Mouse (Mus musculus) embryonic facial prominence, embryonic 10.5 days (tissue): ENCODE data around the gene Ift52. TPM values are rescaled to one million over a fixed set of nuclear protein-coding genes. Genes with fewer than 3 reads are reported as not detected.

Experiments used
- DNase-seq: peaks from one replicate; pipeline ENCODE4 v3.0.0-alpha.2; 2017; ENCODE audit warnings: low spot score
- H3K27ac ChIP-seq: fragments of 300-500 bp; sonication (generic); replicated peaks from 2 replicates; pipeline ENCODE4 v1.5.1; 2016; ENCODE audit warnings: mild to moderate bottlenecking
- H3K27me3 ChIP-seq: fragments of 300-500 bp; sonication (generic); replicated peaks from 2 replicates; pipeline ENCODE4 v1.6.1; 2016; ENCODE audit warnings: low read depth, mild to moderate bottlenecking; ENCODE audit not compliant: poor library complexity, severe bottlenecking
- H3K36me3 ChIP-seq: fragments of 300-500 bp; sonication (generic); replicated peaks from 2 replicates; pipeline ENCODE4 v1.6.1; 2016; ENCODE audit warnings: mild to moderate bottlenecking, moderate library complexity
- H3K4me1 ChIP-seq: fragments of 300-500 bp; sonication (generic); 2 replicates; pipeline ENCODE4 v1.6.1; 2016
- H3K4me3 ChIP-seq: fragments of 300-500 bp; sonication (generic); 2 replicates; pipeline ENCODE4 v1.5.1; 2016; ENCODE audit warnings: mild to moderate bottlenecking, moderate library complexity
- H3K9me3 ChIP-seq: fragments of 300-500 bp; sonication (generic); 2 replicates; pipeline ENCODE4 v1.6.1; 2016; ENCODE audit warnings: mild to moderate bottlenecking
- WGBS: fragments of 180-500 bp; shearing (Covaris S2); methylation state at CpG from one replicate; pipeline ENCODE4 v1.1.7; 2016; 5-methylcytosine and 5-hydroxymethylcytosine counted together
- microRNA-seq: library from miRNA; unstranded; fragments of <30 nt; microRNA quantifications from one replicate; pipeline ENCODE4, GENCODE M21; 2017
- polyA plus RNA-seq: library from polyadenylated mRNA; unstranded; fragments of >200 nt; fragmentation: Nextera tagmentation; extraction: Ambion mirVana; gene quantifications from 2 replicates; pipeline ENCODE4 v1.2.1, GENCODE M21; 2016

Gene Ift52
- polyA plus RNA-seq, 1 experiment from 2014 or later, result 51.9 TPM

GRCm38 (mm10) chr2:163085047-163085446 lies 67.9 kb downstream of the Ift52 start:
- Histone ChIP-seq H3K4me1 (no peaks in the 10 kb centered on the region), H3K4me3 (no peak overlapping the region), H3K36me3 (peaks cover 45% of the 10 kb centered on the region), H3K27me3 (no peaks in the 10 kb centered on the region), H3K9me3 (no peaks in the 10 kb centered on the region), H3K27ac (no peak overlapping the region)
- 86% methylated on average over 6 of the region's 6 CpGs for WGBS
- no peak for DNase-seq

- Histone ChIP-seq H3K27me3 (no peaks in the 10 kb centered on the region), H3K27ac (no peak overlapping the region), H3K9me3 (no peaks in the 10 kb centered on the region), H3K4me1 (no peaks in the 10 kb centered on the region), H3K36me3 (peaks cover 32% of the 10 kb centered on the region), H3K4me3 (no peak overlapping the region)
- 85% methylated on average over 8 of the region's 8 CpGs for whole genome bisulfite sequencing
- DNase-seq, result no peak
These were observed 69.4 kb downstream of the Ift52 start for GRCm38 (mm10) chr2:163086561-163086960.

DNA sequence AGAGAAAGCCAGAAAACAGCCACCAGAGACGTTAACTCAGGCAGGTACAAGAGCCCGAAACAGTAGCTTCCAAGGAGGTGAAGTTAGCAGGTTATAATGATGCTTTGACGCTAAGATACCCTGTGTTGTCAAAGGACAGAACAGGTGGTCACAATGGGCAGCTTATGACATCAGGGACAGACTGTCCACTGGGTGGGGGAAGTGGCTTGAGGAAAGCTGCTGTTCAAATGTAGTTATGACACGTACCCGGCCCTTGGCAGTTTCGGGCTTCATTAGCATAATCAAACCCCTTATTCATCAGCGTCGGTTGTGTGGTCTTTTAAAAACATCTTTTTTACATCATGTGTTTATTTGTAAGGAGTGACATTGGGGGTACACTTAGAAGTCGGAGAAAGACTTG lies 70.6 kb downstream of the Ift52 start, which contains the start of gene Gtsf1l:
Gene Gtsf1l, minus strand, starts transcription at position 128 of the 400 bp plus-strand sequence.
- no peaks in the 10 kb centered on the region for H3K4me1 ChIP-seq
- 90% methylated on average over 9 of the region's 9 CpGs for WGBS

GRCm38 (mm10) chr2:163089475-163090123 lies 72.4 kb downstream of the Ift52 start:
- 76% methylated on average over 5 of the region's 5 CpGs for WGBS
- peak; percentile 26 for DNase-seq

More for the DNA sequence above, 70.6 kb downstream of the Ift52 start, which contains the start of gene Gtsf1l:
- Histone ChIP-seq H3K27me3 (no peaks in the 10 kb centered on the region), H3K36me3 (peaks cover 21% of the 10 kb centered on the region), H3K27ac (no peak within 1 kb of the TSS), H3K4me3 (no peak within 1 kb of the TSS), H3K9me3 (no peaks in the 10 kb centered on the region)
- no peak for DNase-seq

DNA sequence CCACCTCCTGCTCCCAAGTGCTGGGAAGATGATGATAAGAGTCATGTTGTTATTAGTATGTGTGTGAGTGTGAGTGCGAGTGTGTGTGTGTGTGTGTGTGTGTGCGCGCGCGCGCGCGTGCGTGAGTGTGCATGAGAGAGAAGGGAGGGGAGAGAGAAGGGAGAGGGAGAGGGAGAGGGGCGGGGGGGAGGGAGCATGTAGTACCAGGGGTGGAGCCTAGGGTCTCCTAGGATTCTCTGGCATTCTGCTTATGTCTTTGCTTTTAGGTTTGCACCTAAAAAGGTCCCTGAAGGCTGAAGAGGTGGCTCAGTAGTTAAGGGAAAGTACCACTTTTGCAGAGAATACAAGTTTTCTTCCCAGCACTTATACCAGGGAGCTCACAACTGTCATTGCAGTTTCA lies 77.8 kb downstream of the Ift52 start:
- 95% methylated on average over 10 of the region's 10 CpGs for WGBS
- Histone ChIP-seq H3K27ac (no peak overlapping the region), H3K27me3 (peaks cover 7% of the 10 kb centered on the region; the same call in 1 of the 2 replicates), H3K36me3 (no peaks in the 10 kb centered on the region), H3K9me3 (no peaks in the 10 kb centered on the region), H3K4me1 (peaks cover 9% of the 10 kb centered on the region), H3K4me3 (no peak overlapping the region)
- no peak for DNase-seq

More at GRCm38 (mm10) chr2:163089475-163090123, 72.4 kb downstream of the Ift52 start:
- no peaks in the 10 kb centered on the region for H3K27me3 ChIP-seq
- H3K27ac ChIP-seq, result no peak overlapping the region
- no peaks in the 10 kb centered on the region for H3K4me1 ChIP-seq
- H3K9me3 ChIP-seq, result no peaks in the 10 kb centered on the region
- no peak overlapping the region for H3K4me3 ChIP-seq
- H3K36me3 ChIP-seq, result peaks cover 5% of the 10 kb centered on the region

Small RNA genes within 50 kb of the gene (microRNA-seq; reads per million reads assigned to microRNA genes)
- gene Gm22174 (not detected), gene Mir7003 (1.2 reads per million)

Other genes starting within 250 kb of the Ift52 start
- 279 and 285 TPM in 2 replicates for gene Srsf6, start 85.8 kb upstream of the Ift52 start, polyA plus RNA-seq
- 0.06 and 0.19 TPM in 2 replicates for gene L3mbtl1, start 73.9 kb upstream of the Ift52 start, polyA plus RNA-seq
- gene Sgk2, start 30.0 kb upstream of the Ift52 start, polyA plus RNA-seq, result not detected in 2 replicates
- 49.8 and 54.4 TPM in 2 replicates for gene Mybl2, start 37.3 kb downstream of the Ift52 start, polyA plus RNA-seq
- gene Gtsf1l, start 70.5 kb downstream of the Ift52 start, polyA plus RNA-seq, result 0.19 TPM in 1 of 2 replicates, not detected in the other
- 16.3 and 17.8 TPM in 2 replicates for gene Tox2, start 185.8 kb downstream of the Ift52 start, polyA plus RNA-seq